Mouse (Mus musculus): ENCODE results near the gene Bloc1s2.

The Bloc1s2 gene

GRCm38 (mm10) chr19:44145702-44146567 lies at the start of gene Bloc1s2:
Gene Bloc1s2, minus strand, starts transcription at chr19:44146446.
- DNase-seq (ENCODE audit: low spot score in 2 of 2) = peak; percentile 81 to 85

GRCm38 (mm10) chr19:44195138-44195537 lies 48.9 kb upstream of the Bloc1s2 start:
- peak; percentile 39 to 54 for DNase-seq (ENCODE audit: low spot score in 2 of 2)

- DNase-seq (ENCODE audit: low spot score in 2 of 2) = no peak
Observed at GRCm38 (mm10) chr19:44193906-44194305, 47.7 kb upstream of the Bloc1s2 start.

GRCm38 (mm10) chr19:44192342-44192741 lies 46.1 kb upstream of the Bloc1s2 start, which contains the start of gene Pkd2l1:
Gene Pkd2l1, minus strand, starts transcription at chr19:44192442.
- no peak for DNase-seq (ENCODE audit: low spot score in 2 of 2)

GRCm38 (mm10) chr19:44189056-44189455 lies 42.8 kb upstream of the Bloc1s2 start:
- no peak for DNase-seq (ENCODE audit: low spot score in 2 of 2)

GRCm38 (mm10) chr19:44183968-44184367 lies 37.7 kb upstream of the Bloc1s2 start:
- DNase-seq (ENCODE audit: low spot score in 2 of 2) = no peak

GRCm38 (mm10) chr19:44180502-44180901 lies 34.3 kb upstream of the Bloc1s2 start:
- no peak for DNase-seq (ENCODE audit: low spot score in 2 of 2)

GRCm38 (mm10) chr19:44176741-44177140 lies 30.5 kb upstream of the Bloc1s2 start:
- DNase-seq (ENCODE audit: low spot score in 2 of 2) = no peak

GRCm38 (mm10) chr19:44174835-44175234 lies 28.6 kb upstream of the Bloc1s2 start:
- DNase-seq (ENCODE audit: low spot score in 2 of 2) = no peak

GRCm38 (mm10) chr19:44161515-44161914 lies 15.3 kb upstream of the Bloc1s2 start:
- no peak for DNase-seq (ENCODE audit: low spot score in 2 of 2)

GRCm38 (mm10) chr19:44159386-44159785 lies 13.1 kb upstream of the Bloc1s2 start:
- no peak for DNase-seq (ENCODE audit: low spot score in 2 of 2)

- no peak for DNase-seq (ENCODE audit: low spot score in 2 of 2)
Observed at GRCm38 (mm10) chr19:44157005-44157404, 10.8 kb upstream of the Bloc1s2 start.

GRCm38 (mm10) chr19:44153781-44154180 lies 7.5 kb upstream of the Bloc1s2 start:
- no peak for DNase-seq (ENCODE audit: low spot score in 2 of 2)

GRCm38 (mm10) chr19:44148991-44149390 lies 2.7 kb upstream of the Bloc1s2 start:
- no peak for DNase-seq (ENCODE audit: low spot score in 2 of 2)

GRCm38 (mm10) chr19:44148345-44148744 lies 2.1 kb upstream of the Bloc1s2 start:
- no peak for DNase-seq (ENCODE audit: low spot score in 2 of 2)

GRCm38 (mm10) chr19:44146951-44147350 lies 705 bp upstream of the Bloc1s2 start:
- DNase-seq (ENCODE audit: low spot score in 2 of 2) = no peak

GRCm38 (mm10) chr19:44146568-44146879 lies 278 bp upstream of the Bloc1s2 start:
- DNase-seq (ENCODE audit: low spot score in 2 of 2) = no peak

GRCm38 (mm10) chr19:44144366-44144765 lies 1.9 kb downstream of the Bloc1s2 start:
- DNase-seq (ENCODE audit: low spot score in 2 of 2) = no peak

GRCm38 (mm10) chr19:44135960-44136485 lies 10.2 kb downstream of the Bloc1s2 start:
- no peak for DNase-seq (ENCODE audit: low spot score in 2 of 2)

- DNase-seq (ENCODE audit: low spot score in 2 of 2) = peak; percentile 79 to 88
Observed at GRCm38 (mm10) chr19:44135072-44135959, 10.9 kb downstream of the Bloc1s2 start, which contains the start of gene Cwf19l1. Gene Cwf19l1, minus strand, starts transcription at chr19:44135876.

- DNase-seq (ENCODE audit: low spot score in 2 of 2) = no peak
Observed at GRCm38 (mm10) chr19:44132917-44133316, 13.3 kb downstream of the Bloc1s2 start.

GRCm38 (mm10) chr19:44128560-44128959 lies 17.7 kb downstream of the Bloc1s2 start:
- DNase-seq (ENCODE audit: low spot score in 2 of 2) = no peak

All from frontal cortex, postnatal 10 days (tissue).